Mouse (Mus musculus) stomach, embryonic 15.5 days (tissue): ENCODE data around the gene 1700093K21Rik. TPM values are rescaled to one million over a fixed set of nuclear protein-coding genes. Genes with fewer than 3 reads are reported as not detected.
A peak's percentile ranks its signal among the peaks of the same experiment; 100 is the strongest.

ENCODE experiments used
- ATAC-seq: fragments of 200-750 bp; cut with Nextera tagmentation; 2 replicates; pipeline ENCODE4 v1.8.0; 2017; ENCODE audit warnings: low read depth, moderate number of reproducible peaks, moderate TSS enrichment; ENCODE audit not compliant: insufficient read depth, low FRiP score
- H3K27ac ChIP-seq: fragments of 300-500 bp; sonication (generic); 2 replicates; pipeline ENCODE4 v1.5.1; 2015; ENCODE audit warnings: mild to moderate bottlenecking, inconsistent platforms
- H3K27me3 ChIP-seq: fragments of 300-500 bp; sonication (generic); replicated peaks from 2 replicates; pipeline ENCODE4 v1.6.1; 2015; ENCODE audit warnings: inconsistent platforms
- H3K36me3 ChIP-seq: fragments of 300-500 bp; sonication (generic); 2 replicates; pipeline ENCODE4 v1.6.1; 2015; ENCODE audit warnings: inconsistent platforms
- H3K4me1 ChIP-seq: fragments of 300-500 bp; sonication (generic); 2 replicates; pipeline ENCODE4 v1.6.1; 2015; ENCODE audit warnings: inconsistent platforms
- H3K4me2 ChIP-seq: fragments of 300-500 bp; sonication (generic); 2 replicates; pipeline ENCODE4 v1.6.1; 2015; ENCODE audit warnings: mild to moderate bottlenecking, inconsistent platforms
- H3K4me3 ChIP-seq: fragments of 300-500 bp; sonication (generic); replicated peaks from 2 replicates; pipeline ENCODE4 v1.5.1; 2015; ENCODE audit warnings: inconsistent platforms
- H3K9ac ChIP-seq: fragments of 300-500 bp; sonication (generic); 2 replicates; pipeline ENCODE4 v1.6.1; 2015; ENCODE audit warnings: inconsistent platforms
- H3K9me3 ChIP-seq: fragments of 300-500 bp; sonication (generic); 2 replicates; pipeline ENCODE4 v1.6.1; 2016; ENCODE audit warnings: inconsistent platforms
- WGBS: fragments of 180-500 bp; shearing (Covaris S2); methylation state at CpG from one replicate; pipeline ENCODE4 v1.1.7; 2015; 5-methylcytosine and 5-hydroxymethylcytosine counted together
- microRNA-seq: library from miRNA; unstranded; fragments of <30 nt; microRNA quantifications from one replicate; pipeline ENCODE4, GENCODE M21; 2016
- polyA plus RNA-seq: library from polyadenylated mRNA; unstranded; fragments of >200 nt; fragmentation: Nextera tagmentation; extraction: Ambion mirVana; gene quantifications from 2 replicates; pipeline ENCODE4 v1.2.1, GENCODE M21; 2015

Gene 1700093K21Rik
- polyA plus RNA-seq, 1 experiment from 2014 or later = not detected

DNA sequence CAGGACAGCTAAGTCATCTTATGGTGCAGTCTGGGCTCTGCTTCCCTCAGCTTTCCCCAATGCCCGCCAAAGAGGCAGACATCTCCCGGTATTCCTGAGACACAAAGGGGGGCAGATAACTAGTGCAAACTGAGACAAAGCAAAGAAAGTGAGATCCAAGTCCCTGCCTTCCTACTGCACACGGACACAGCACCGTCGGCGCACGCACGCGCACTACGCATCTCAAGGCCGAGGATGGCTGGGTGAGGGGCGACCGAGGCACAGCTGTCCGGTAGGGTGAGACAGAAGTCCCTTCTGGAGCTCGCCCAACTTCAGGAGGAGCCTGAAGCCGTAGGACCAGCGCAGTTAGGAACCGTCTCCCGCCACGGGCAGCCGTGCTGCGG, 23.6 kb downstream of the 1700093K21Rik start:
- H3K36me3 ChIP-seq = peaks cover 6% of the 10 kb centered on the region; the same call in 1 of the 2 replicates
- peak overlapping the region; percentile 90 for H3K4me3 ChIP-seq
- H3K9me3 ChIP-seq = no peaks in the 10 kb centered on the region
- under 1% methylated on average over 22 of the region's 22 CpGs for WGBS
- peak overlapping the region; percentile 81 for H3K4me2 ChIP-seq
- H3K9ac ChIP-seq = peak overlapping the region; percentile 96
- no peaks in the 10 kb centered on the region for H3K27me3 ChIP-seq
- H3K4me1 ChIP-seq = peaks cover 12% of the 10 kb centered on the region; the same call in 1 of the 2 replicates
- H3K27ac ChIP-seq = peak overlapping the region; percentile 96
- ATAC-seq = peak; percentile 76

DNA sequence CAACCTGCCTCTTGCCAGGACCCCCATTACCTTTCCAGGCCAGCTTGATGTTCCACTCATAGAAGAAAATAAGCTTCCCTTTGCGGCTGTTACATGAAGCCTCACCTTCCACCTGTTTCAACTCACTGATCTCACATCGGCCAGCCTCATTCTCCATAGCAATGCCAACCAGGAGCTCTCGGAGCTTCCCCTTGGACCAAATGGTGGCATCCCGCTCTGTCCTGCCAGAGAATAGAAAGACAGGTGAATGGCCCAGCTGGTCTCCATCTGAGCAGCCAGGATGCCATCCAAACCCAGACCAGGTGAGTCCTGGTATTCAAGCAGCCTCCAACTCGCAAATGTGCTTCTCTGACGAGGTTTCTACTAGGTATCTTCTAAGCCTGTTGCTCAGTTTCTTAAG, 24.3 kb downstream of the 1700093K21Rik start:
- no peaks in the 10 kb centered on the region for H3K9me3 ChIP-seq
- H3K27ac ChIP-seq = no peak overlapping the region
- peak overlapping the region; percentile 90 for H3K4me3 ChIP-seq

DNA sequence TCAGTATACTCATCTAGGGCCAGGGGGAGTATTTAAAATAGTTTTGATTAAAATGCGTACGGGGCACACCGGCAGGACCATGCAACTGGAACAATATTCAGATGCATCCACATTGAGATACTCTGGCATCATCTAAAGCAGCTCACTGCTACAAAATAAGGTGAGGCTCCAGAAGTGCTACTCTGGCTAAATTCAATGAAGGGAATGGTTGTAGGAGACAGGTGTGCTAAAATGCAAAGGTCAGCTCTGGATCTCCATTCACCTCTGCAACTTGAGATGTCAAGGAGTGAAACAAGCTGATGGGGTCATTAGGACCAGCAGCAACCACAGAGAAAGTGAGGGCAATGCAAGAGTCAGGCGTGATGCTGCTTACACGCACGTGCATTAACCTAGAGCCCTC, 25.7 kb downstream of the 1700093K21Rik start:
- no peaks in the 10 kb centered on the region for H3K9me3 ChIP-seq
- H3K27me3 ChIP-seq = no peaks in the 10 kb centered on the region
- no peak for ATAC-seq
- no peak overlapping the region for H3K27ac ChIP-seq
- no peak overlapping the region for H3K9ac ChIP-seq
- H3K4me1 ChIP-seq = peaks cover 12% of the 10 kb centered on the region; the same call in 1 of the 2 replicates
- WGBS = 90% methylated on average over 6 of the region's 6 CpGs
- no peak overlapping the region for H3K4me2 ChIP-seq
- H3K36me3 ChIP-seq = peaks cover 17% of the 10 kb centered on the region
- no peak overlapping the region for H3K4me3 ChIP-seq

More for the DNA sequence above, 24.3 kb downstream of the 1700093K21Rik start:
- Histone ChIP-seq H3K9ac (peak overlapping the region; percentile 96; the same call in 1 of the 2 replicates), H3K4me1 (peaks cover 12% of the 10 kb centered on the region; the same call in 1 of the 2 replicates), H3K36me3 (peaks cover 11% of the 10 kb centered on the region), H3K4me2 (peak overlapping the region; percentile 81), H3K27me3 (no peaks in the 10 kb centered on the region)
- ATAC-seq = no peak
- WGBS = 47% methylated on average over 6 of the region's 6 CpGs

DNA sequence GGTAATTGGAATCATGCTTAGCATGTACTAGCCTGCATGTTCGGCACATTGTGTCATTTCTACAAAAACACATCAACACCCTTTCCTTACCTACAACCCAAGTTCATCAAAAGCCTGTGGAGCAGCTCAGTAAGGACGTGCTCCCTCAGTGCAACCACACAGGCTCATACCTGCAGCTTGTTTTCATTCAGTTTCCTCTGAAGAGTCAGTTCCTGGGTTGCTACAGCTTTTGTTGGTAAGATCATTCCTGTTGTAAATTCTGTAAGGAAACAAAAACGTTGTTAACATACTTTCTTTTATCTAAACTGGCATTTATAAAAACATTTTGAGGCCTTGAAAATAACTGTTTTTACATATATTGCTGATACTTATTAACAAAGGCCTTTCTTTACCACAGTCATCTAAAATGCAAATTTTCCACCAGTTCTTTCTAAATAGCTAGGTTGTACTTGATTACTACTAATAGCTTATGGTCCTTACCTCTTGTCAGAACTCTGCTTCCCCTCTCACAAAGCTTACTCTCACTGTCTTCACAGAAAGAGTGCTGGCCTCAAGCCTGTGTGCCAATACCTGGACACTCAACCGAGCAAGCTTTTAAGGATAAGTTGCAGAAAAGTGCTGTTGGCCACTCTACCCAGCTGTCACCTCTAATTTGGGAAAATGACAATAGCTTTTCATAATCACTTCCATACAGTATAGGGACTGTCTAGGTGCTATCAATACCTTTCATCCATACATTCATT, 28.7 kb downstream of the 1700093K21Rik start:
- H3K9ac ChIP-seq = no peak overlapping the region
- H3K4me3 ChIP-seq = no peak overlapping the region
- whole genome bisulfite sequencing = 84% methylated on average over 4 of the region's 4 CpGs
- no peak overlapping the region for H3K4me2 ChIP-seq
- H3K9me3 ChIP-seq = no peaks in the 10 kb centered on the region
- H3K27me3 ChIP-seq = no peaks in the 10 kb centered on the region
- peaks cover 38% of the 10 kb centered on the region for H3K36me3 ChIP-seq
- no peak overlapping the region for H3K27ac ChIP-seq
- no peak for ATAC-seq
- H3K4me1 ChIP-seq = peaks cover 12% of the 10 kb centered on the region; the same call in 1 of the 2 replicates

DNA sequence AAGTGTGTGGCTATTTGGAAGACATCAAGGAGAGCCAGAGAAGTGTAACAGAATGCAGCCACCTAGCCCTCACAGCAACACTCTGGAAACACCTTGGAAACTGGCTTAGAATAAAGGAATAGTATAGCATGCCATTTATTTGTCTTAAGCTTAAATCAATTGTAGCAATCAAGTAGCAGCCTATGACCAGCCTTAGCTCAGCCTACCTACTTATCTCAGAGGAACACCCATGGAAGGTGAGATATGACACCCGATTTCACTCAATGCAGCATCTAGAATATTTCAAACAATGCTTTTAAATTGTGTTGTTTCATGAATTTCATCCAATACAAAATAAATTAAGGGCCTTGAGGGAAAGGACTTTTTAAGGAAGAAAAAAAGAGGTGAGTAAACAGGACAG, 31.0 kb downstream of the 1700093K21Rik start:
- 69% methylated on average over 1 of the region's 1 CpGs for WGBS
- H3K4me2 ChIP-seq = no peak overlapping the region
- ATAC-seq = no peak
- H3K9ac ChIP-seq = no peak overlapping the region
- H3K4me1 ChIP-seq = no peaks in the 10 kb centered on the region
- H3K36me3 ChIP-seq = peaks cover 50% of the 10 kb centered on the region
- no peaks in the 10 kb centered on the region for H3K27me3 ChIP-seq
- H3K27ac ChIP-seq = no peak overlapping the region
- no peak overlapping the region for H3K4me3 ChIP-seq
- H3K9me3 ChIP-seq = no peaks in the 10 kb centered on the region

Small RNA genes within 50 kb of the gene (microRNA-seq; reads per million reads assigned to microRNA genes)
- not detected for gene Gm47279

Other genes starting within 250 kb of the 1700093K21Rik start
- gene Usp34, start 214.3 kb downstream of the 1700093K21Rik start, polyA plus RNA-seq = 23.5 and 25.1 TPM in 2 replicates
- gene Ahsa2, start 23.1 kb downstream of the 1700093K21Rik start, polyA plus RNA-seq = 65.1 and 66.9 TPM in 2 replicates
- gene 0610010F05Rik, start 112.5 kb upstream of the 1700093K21Rik start, polyA plus RNA-seq = 25.5 and 28.6 TPM in 2 replicates
- gene Pus10, start 144.5 kb upstream of the 1700093K21Rik start, polyA plus RNA-seq = 20.1 and 21.3 TPM in 2 replicates
- 25.6 and 31.9 TPM in 2 replicates for gene Pex13, start 144.8 kb upstream of the 1700093K21Rik start, polyA plus RNA-seq
- gene Rel, start 249.8 kb upstream of the 1700093K21Rik start, polyA plus RNA-seq = 1.2 and 1.3 TPM in 2 replicates